Mouse (Mus musculus) kidney, postnatal 14 days (tissue): ENCODE measurements around the gene Acod1.
A peak's percentile ranks its signal among the peaks of the same experiment; 100 is the strongest.

Experiments
- DNase-seq: peaks from one replicate; pipeline ENCODE4 v3.0.0; 2022; ENCODE audit warnings: mixed read lengths

Acod1 gene

DNA sequence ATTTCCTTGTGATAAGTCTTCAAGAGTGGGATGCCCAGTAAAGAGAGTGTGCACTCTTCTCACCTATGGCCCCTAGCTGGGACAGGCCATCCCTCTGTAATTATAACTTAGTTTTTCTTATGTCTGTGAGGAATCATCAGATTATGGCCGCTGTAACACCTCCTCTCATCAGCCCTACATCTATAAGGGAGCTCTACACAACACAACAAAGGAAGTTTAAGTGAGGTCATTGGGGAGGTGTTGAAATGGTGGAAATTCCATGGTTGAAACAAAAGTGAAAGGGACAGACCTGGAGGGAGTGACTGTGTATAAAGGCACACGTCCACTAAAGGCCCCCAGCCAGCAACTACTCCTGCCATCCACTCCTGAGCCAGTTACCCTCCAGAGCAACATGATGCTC, at the start of gene Acod1:
Gene Acod1 (plus strand): TSS at position 301 of the 400 bp plus-strand sequence.
- no peak for DNase-seq

DNA sequence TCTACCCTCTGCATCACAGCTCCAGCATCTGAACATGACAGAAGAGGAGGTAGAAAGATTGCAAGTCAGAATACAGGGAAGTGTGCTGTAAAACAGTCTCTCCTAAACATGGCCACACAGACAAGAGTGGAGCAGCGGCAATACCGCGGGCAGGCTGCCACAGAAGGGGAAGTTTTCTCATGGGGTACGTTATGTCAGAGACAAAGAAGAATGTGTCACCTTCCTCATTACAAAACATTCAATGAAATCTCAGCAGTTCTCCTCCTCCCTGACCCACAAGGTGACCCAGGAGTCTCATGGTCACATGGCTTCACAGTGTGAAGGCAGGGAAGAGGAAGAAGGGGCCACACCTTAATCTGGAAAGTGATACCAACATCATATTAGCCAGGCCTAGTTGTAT, 39.0 kb upstream of the Acod1 start:
- DNase-seq: no peak

DNA sequence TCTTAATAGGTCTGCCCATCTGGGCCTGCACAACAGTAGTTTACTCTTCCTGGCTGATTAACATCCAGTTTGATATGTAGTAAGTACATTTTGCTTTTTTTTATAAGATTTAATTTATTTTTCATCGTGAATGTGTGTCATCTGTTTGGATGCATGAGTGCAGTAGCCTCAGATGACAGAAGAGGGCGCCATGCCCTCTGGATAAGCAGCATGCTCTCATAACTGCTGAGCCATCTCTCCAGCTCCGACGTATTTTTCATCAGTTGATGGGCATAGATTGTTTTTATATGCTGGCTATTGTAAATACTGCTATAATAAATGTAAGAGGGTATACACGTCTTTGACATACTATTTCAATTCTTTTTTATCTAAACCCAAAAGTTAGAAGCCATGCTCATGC, 35.0 kb upstream of the Acod1 start:
- DNase-seq: peak; percentile 24

DNA sequence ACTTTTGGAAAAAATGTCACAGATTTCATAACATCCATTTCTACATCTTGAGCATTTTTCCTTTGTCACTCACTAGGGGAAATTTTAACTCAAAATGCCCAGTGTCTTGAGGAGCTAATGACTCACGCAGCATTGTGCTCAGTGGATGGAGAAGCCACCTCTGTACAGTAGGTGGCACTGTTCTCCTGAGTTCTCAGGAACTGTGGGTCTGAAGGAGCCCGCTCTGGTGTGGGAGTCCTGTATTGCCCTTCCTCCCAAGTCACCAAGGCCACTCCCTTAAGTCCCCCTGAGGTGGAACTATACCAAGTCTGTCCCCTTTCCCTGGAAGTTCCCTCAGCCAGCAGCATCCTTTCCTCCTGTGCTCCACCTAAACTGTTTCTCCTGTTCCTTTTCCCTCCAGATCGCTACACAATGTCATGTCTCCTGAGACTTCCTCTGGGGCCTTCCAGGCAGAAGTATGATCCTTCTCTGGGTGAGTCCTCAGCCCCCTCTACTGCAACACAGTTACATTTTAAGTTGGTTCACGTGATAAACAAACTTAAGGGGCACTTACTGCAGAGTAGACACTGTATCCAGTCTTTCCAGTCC, 34.1 kb upstream of the Acod1 start:
- DNase-seq: peak; percentile 64

DNA sequence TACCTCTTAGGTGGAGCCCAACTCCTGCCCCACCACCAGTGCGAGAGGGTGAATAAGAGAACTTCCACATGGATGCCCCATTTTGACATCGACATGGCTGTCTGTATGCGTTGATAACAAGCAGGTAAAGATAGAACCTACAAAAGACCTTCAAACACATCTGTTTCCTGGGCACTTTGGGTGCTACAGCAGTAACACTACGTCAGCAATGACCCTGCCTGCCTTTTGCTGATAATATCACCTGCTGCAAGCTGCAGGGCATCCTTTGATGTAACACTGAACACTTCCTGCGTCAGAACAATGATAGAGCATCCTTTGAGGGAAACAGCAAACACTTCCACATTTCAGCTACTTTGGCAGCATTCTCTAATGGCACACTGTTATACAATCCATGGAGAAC, 29.8 kb upstream of the Acod1 start:
- no peak for DNase-seq

DNA sequence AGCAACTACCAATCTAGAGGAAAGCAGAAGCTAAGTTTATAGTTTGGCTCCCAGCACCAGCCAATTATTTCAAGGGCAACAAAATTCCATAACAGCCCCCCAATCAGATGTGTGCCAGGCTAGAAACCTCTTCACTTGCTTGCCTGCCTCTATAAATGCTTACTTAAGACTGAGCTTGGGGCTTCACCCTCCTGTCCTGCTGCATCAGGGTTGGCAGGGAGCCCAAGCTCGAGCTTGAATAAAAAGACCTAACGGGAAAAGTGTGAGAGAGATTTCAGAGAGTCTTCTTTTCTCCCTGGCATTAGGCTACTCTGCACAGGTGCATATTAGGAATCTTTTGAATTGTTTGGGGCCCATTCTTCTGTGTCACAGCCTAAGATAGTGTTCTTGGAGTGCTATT, 26.7 kb upstream of the Acod1 start:
- DNase-seq: peak; percentile 41

DNA sequence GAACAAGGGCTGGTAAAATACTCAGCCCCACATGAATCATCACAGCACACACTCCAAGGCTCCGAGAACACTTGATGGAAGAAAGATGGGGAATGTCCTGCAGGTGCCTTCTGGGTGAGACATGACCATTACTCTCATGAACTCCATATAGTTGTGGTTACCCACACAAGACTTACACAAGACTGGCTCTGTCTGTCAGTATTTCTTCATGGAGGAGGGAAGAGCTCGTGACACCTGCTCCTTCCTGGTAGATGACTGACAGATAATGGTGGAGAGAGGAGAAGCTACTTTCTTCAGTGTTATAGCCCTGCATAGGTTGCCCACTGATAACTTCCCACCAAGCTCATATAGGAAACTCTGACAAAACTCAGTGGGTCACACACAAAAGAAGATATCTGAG, 17.6 kb upstream of the Acod1 start:
- no peak for DNase-seq

DNA sequence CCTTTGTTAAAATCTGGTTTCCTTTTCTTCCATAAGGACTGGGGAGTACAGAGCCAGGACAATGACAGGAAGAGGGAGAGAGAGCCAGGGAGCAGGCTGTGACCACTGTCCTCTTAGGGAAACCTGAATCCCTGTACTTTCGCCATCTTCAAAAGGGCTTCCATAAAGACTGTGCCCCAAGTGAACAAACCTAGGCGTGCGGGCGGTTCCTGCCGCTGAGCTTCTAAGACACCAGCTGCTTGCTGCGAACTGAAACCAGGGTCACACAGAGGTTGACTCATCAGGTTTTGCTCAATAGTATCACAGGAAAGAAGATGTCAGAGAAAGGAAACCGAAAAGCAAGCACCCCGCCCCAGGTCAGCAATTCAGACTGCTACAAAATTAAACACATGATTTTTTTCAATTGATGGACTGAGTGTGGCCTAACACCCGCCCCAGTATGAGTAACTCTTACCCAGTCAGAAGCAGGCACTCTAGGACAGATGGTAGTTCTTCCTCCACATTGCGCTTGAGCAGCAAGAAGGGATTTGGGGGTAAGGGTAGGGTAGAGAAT, 13.4 kb upstream of the Acod1 start:
- peak; percentile 25 for DNase-seq

DNA sequence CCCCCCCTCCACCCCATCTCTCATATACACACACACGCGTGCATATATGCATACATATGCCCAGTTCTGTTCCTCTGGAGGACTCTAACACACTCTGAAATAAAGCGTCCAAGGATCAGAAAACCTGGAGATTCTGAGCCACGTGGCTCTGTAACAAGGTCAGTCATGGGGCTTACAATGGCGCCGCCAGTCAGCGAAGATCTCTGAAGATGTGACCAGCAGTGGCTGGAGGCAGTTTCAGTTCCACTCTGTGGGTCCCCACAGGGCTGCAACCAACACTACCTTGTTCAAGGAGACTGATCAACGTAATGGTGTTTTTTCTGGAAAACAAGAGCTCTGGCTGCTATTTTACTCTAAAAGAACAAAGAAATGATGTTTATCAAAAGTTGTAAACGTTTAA, 12.7 kb upstream of the Acod1 start:
- no peak for DNase-seq

DNA sequence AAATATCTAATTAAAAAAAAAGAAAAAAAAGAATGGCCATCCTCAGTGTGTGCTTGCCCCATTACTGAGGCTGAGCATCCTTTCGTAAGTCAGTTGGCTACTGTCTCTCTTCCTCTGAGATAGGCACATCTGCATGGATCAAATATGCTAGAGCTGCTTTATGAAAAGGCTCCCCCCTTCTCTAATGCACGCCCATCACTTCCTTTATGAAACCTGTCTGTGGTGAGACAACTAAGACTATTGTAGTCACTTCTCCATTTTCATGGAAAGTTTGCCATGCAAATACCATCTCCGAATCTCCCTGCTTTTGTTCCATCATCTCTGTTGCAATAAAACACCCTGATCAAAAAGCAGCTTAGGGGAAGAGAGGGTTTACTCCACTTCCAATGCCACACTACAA, 9.8 kb upstream of the Acod1 start:
- no peak for DNase-seq

DNA sequence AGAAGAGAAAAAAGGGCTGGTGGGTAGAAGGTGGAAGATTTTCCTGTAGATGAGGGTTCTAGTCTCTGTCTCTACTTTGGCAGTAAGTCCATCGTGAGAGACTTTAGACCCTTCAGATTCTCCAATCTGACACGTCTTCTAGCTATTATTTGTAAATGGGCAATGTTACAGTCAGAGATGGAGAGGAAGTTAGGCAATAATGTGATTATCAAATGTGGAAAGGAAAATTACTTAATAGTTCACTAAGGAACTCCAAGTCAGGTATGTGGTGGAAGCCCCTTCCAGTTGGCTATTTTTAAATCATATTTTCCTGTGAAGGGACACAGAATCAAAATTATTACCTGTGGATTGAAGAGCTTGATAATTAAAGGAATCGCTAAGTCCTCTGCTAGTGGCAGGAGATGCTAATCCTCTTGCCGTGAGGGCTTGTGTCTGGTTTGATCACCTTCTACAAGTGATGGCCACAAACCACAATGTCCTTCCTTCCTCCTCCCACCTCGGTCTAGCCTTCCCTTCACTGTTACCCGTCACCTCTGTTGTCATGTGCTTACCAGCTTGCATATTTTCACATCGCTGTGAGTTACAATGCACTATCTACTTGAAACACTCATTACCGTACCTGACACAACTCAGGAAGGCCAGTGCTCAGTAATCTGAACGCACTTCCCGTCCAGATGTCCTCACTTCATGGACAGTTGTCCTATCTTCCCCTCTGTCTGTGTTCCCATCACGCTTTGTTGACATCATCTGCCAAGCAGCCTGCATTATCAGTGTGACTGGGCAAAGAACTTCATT, 1.7 kb downstream of the Acod1 start:
- no peak for DNase-seq

DNA sequence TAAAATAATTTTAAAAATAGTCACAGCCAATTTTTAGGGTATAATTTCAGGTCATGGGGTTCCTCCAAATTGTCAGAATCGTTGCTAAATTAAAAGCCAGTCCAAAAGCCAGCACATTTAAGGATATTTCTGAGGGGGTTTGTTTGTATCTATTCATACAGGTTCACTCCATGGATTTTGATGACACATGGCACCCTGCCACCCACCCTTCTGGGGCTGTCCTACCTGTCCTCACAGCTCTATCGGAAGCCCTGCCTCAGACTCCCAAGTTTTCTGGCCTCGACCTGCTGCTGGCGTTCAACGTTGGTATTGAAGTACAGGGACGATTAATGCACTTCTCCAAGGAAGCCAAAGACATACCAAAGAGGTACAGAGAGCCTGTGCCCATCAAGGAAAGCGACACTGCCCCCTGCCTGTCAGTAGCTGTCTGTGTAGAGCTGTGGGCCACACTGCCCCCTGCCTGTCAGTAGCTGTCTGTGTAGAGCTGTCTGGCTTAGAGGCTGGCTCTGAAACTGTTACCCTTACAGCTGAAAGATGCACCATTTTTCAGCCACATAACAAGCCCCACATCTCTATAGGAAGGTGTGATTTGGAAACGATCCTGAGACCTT, 4.5 kb downstream of the Acod1 start:
- DNase-seq: peak; percentile 87

DNA sequence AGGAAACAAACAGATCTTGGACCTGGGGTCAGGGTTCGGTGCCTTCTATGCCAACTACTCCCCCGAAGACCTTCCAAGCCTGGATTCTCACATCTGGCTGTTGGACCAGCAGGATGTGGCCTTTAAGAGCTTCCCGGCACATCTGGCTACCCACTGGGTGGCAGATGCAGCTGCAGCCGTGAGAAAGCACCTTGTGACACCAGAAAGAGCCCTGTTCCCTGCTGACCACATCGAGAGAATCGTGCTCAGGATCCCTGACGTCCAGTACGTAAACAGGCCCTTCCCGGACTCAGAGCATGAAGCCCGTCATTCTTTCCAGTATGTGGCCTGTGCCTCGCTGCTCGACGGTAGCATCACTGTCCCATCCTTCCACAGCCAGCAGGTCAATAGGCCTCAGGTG, 8.0 kb downstream of the Acod1 start:
- DNase-seq: no peak

DNA sequence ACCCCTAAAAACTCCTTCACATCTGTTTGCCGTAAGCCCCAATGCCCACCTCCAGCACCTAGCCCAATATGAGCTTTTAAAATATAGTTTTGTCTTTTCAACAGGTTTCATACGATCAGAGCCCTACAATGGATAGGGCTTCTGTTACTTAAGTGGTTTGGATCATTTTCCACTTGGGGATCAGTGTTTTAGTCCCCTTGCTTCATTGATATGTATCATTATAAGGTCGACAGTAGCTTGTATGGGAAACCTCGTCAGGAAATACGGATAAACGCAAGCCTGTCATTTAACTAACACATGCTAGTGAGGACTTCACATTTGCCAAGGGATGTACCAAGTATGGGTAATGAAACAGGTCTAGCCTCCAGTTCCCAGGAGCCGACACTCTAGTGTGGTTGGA, 9.8 kb downstream of the Acod1 start:
- no peak for DNase-seq

DNA sequence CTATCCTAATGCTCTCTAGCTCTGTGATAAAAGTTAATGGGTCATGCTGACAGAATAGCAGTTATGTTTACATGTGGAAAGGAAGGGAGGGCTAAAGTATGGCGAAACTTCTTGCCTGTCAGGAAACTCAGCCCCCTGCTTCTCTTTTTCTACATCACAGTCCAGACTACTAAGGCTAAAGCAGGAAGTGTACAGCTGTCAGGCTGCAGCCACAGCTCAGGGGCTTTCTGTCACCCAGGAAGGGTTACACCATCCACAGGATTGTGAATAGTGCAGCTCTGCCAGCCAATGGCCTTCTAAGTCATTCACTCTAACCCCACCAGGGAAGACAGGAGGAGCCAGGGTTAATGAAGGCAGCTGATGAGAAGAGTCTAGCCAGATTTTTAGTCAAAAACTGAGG, 12.2 kb downstream of the Acod1 start:
- no peak for DNase-seq

DNA sequence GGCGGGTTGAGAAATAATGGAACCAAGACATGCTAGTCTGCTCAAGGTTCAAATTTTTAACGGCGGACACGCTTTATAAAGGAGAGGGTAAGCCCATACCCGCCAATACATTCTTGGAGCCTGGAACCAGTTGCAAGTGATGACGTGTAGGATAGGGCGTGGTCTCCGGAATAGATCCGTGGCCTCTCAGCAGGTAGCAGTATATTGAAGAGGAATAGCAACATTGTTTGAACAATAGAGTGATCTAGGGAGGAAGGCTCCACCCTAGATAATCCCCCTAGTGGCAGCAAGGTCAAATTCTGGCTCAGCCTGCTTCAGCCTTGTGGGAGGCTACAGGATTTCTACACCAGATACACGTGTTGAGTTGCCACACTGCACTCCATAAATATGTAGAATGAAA, 12.7 kb downstream of the Acod1 start:
- DNase-seq: no peak

DNA sequence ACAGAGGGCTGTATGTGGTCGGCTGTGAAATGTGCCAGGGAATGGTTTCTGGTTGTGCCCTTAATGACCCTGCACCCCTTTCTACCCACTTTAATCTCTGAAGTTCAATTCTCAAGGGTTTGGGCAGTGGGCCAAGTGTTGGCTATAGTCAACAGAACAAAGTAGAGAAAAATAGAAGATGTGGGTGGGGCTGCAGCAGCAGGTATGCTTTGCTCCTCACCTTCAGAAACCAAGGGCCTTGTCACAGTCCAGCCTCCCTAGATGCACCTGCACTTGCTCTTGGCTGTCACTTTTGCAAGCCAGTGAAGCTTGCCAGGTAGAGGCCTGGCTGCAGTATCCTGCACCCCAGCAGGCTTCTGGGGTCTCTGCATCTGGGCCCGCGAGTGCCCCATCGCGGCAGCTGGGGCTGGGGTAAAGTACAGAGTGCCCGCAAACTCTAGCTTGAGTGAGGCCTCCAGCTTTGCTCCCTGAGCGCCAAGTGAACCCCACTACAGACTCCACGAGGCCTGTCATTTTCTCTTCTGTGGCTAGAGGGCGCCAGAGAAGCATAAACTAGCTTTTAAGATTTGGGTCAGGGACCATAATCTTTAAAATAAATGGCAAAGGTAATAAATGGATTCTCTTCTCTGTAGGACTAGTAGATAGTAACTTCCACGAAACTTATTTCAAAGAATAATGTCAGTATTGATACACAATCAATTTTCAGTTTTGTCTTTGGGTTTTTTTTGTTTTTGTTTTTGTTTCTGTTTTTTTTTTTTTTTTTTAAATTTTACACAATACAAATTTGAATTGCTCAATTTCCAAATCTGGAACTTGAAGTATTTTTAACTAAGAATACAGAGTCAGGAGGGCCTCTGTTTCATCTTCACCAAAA, 18.8 kb downstream of the Acod1 start:
- DNase-seq: peak; percentile 82

DNA sequence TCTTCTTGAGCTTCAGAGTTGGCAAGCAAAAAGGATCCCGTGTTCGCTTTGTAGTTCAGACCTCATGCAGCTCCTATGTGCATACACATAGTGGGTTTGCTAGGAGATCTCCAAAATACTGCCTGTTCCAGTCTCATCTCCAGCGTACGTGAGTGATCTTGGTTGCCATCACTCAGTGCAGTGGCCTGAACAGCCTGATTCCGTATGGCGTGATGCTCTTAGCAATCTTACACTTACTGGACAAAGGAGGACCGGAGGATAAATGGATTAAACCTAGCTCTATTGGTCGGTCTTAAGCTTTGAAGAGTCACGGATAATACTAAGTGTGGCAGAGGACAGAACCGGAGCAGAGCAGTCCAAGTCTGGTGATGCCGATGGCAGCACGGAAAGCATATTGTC, 22.7 kb downstream of the Acod1 start:
- DNase-seq: no peak

DNA sequence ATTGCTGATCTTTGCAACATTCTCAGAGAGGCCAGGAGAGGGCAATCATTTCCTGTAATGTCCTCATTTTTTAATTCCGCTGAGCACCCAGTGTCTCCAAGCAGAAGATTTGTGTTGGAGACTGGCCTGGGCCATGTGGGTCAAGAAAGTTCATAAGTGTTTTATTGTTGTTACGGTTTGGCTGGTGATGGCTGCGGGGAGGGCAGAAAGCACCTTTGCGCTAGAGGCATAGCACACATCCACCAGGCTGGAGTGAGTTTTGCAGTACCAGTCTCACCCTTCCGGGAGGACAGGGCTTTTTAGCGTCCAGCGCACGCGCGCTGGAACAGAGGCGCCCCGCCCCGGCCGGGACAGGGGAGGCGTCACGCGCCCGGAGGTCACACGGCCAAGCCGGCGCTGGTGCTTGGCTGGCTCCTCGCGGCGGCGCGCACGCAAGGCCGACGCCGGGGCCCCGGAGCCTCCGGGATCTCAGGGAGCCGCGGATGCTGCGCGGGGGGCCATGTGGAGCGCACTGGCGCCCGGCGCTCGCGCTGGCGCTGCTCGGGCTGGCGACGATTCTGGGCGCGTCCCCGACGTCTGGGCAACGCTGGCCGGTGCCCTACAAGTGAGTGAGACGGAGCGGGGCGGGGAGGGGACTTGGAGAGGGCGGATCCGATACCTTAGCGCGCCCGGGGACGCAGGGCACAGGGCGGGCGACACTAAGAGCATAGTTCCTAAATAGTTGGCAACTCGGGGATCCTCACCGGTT, 23.3 kb downstream of the Acod1 start, which contains the start of gene Cln5:
Gene Cln5 (plus strand): TSS at position 353 of the 748 bp plus-strand sequence.
- peak; percentile 97 for DNase-seq

DNA sequence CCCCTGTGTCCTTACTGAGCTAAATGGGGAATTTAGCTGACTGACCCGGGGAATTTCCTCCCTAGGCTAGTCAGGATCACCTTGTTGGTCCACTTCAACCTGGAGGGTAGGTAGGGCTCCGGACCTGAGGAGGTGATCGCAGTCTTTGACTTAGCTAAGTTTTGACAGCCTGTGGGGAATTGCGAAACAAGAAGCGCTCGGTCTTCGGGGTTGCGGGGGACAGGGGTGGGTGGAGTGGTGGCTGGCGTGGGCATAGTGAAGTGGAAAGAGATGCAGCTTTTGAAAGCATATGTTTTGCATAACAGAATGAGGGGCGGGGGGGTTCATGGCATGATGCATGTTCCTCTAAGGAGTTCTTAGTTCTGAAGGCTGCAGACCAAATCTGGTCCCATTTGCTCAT, 24.0 kb downstream of the Acod1 start:
- no peak for DNase-seq

DNA sequence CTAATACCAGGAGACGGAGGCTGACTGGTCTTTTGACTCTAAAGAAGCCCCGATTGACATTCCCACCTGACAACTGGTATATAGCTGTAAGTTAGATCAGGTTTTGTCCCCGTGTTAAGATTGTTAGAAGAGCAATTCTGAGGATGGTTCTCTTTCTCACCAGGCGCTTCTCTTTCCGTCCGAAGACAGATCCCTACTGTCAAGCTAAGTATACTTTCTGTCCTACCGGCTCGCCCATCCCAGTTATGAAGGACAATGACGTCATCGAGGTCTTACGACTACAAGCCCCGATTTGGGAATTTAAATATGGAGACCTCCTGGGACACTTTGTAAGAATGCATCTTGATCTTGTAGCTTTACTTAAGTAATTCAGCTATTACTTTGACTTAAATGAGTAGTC, 24.7 kb downstream of the Acod1 start:
- DNase-seq: no peak

DNA sequence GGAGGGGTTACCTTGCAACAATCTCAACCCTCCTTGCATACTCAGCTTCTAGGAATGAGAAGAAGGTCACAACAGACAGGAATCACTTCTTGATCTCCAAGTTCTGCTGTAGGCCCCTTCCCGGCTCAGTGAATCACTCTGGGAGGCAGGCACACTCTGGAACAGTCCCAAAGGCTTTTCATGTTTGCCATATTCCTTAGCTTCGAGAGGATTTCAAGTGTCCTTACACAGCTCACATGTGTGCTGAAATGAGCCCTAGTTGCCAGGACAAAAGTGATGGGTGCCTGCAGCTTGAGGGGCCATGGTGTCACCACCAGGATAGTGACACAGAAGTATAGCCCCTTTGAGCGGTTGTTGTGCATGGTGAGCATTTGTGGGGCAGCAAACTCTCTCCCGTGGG, 26.0 kb downstream of the Acod1 start:
- DNase-seq: no peak
